Mouse (Mus musculus) macrophage (primary cell): Measurements from ENCODE around the gene Slc50a1. TPM values are rescaled to one million over a fixed set of nuclear protein-coding genes. Genes with fewer than 3 reads are reported as not detected.

ENCODE experiments used
- H3K27ac ChIP-seq: fragments of 350-480 bp; formaldehyde crosslinking; 2 replicates; pipeline ENCODE4 v1.9.0; 2021
- H3K36me3 ChIP-seq: fragments of 350-480 bp; formaldehyde crosslinking; 2 replicates; pipeline ENCODE4 v1.9.0; 2021; ENCODE audit errors: inconsistent target
- H3K4me3 ChIP-seq: fragments of 350-480 bp; formaldehyde crosslinking; 2 replicates; pipeline ENCODE4 v1.9.0; 2021; ENCODE audit errors: inconsistent target
- H3K79me2 ChIP-seq: fragments of 350-480 bp; formaldehyde crosslinking; 2 replicates; pipeline ENCODE4 v1.9.0; 2021; ENCODE audit errors: inconsistent target
- WGBS: methylation state at CpG from one replicate; pipeline ENCODE4 v1.1.7; 2026; ENCODE audit warnings: inconsistent platforms; ENCODE audit not compliant: missing documents; 5-methylcytosine and 5-hydroxymethylcytosine counted together
- polyA plus RNA-seq: library from polyadenylated mRNA; stranded (reverse); fragments of 250-400 nt; gene quantifications from 3 replicates; pipeline ENCODE4 v1.2.4, GENCODE M21; 2018; ENCODE audit warnings: inconsistent platforms

Slc50a1 gene
- polyA plus RNA-seq, 1 experiment from 2014 or later, result 18.0 TPM

GRCm38 (mm10) chr3:89304440-89304839, 34.1 kb upstream of the Slc50a1 start:
- 96% methylated on average over 6 of the region's 6 CpGs for WGBS
- H3K27ac ChIP-seq, result no peak overlapping the region
- no peaks in the 10 kb centered on the region for H3K79me2 ChIP-seq
- no peak overlapping the region for H3K4me3 ChIP-seq
- no peaks in the 10 kb centered on the region for H3K36me3 ChIP-seq

- no peak overlapping the region for H3K4me3 ChIP-seq
- H3K27ac ChIP-seq, result no peak overlapping the region
- no peaks in the 10 kb centered on the region for H3K36me3 ChIP-seq
- WGBS, result 79% methylated on average over 2 of the region's 2 CpGs
- no peaks in the 10 kb centered on the region for H3K79me2 ChIP-seq
These were observed 30.1 kb upstream of the Slc50a1 start for GRCm38 (mm10) chr3:89300514-89300913.

- Histone ChIP-seq H3K27ac (no peak overlapping the region), H3K79me2 (no peaks in the 10 kb centered on the region), H3K36me3 (no peaks in the 10 kb centered on the region), H3K4me3 (no peak overlapping the region)
- WGBS, result 57% methylated on average over 1 of the region's 1 CpGs
These were observed 29.7 kb upstream of the Slc50a1 start for GRCm38 (mm10) chr3:89300071-89300470.

GRCm38 (mm10) chr3:89299499-89299898, 29.1 kb upstream of the Slc50a1 start:
- H3K79me2 ChIP-seq, result no peaks in the 10 kb centered on the region
- H3K36me3 ChIP-seq, result no peaks in the 10 kb centered on the region
- 4% methylated on average over 14 of the region's 14 CpGs for WGBS
- peak overlapping the region; percentile 3; the same call in 1 of the 2 replicates for H3K4me3 ChIP-seq
- H3K27ac ChIP-seq, result no peak overlapping the region

GRCm38 (mm10) chr3:89298908-89299307, 28.5 kb upstream of the Slc50a1 start:
- H3K27ac ChIP-seq, result no peak overlapping the region
- no peaks in the 10 kb centered on the region for H3K36me3 ChIP-seq
- no peaks in the 10 kb centered on the region for H3K79me2 ChIP-seq
- H3K4me3 ChIP-seq, result no peak overlapping the region
- WGBS, result 94% methylated on average over 6 of the region's 6 CpGs

GRCm38 (mm10) chr3:89296761-89297396, 26.5 kb upstream of the Slc50a1 start:
- 77% methylated on average over 11 of the region's 11 CpGs for WGBS
- Histone ChIP-seq H3K79me2 (no peaks in the 10 kb centered on the region), H3K36me3 (no peaks in the 10 kb centered on the region), H3K27ac (no peak overlapping the region), H3K4me3 (no peak overlapping the region)

- 62% methylated on average over 8 of the region's 8 CpGs for WGBS
- Histone ChIP-seq H3K4me3 (no peak overlapping the region), H3K27ac (0 out of 2 replicates have a peak overlapping the region, but pooled peaks have one; percentile 10), H3K79me2 (no peaks in the 10 kb centered on the region), H3K36me3 (no peaks in the 10 kb centered on the region)
These were observed 25.4 kb upstream of the Slc50a1 start for GRCm38 (mm10) chr3:89295685-89296230.

GRCm38 (mm10) chr3:89294195-89294594, 23.8 kb upstream of the Slc50a1 start:
- H3K27ac ChIP-seq, result no peak overlapping the region

GRCm38 (mm10) chr3:89293247-89293918, 23.0 kb upstream of the Slc50a1 start:
- Histone ChIP-seq H3K36me3 (no peaks in the 10 kb centered on the region), H3K27ac (no peak overlapping the region), H3K4me3 (no peak overlapping the region), H3K79me2 (no peaks in the 10 kb centered on the region)
- WGBS, result 96% methylated on average over 11 of the region's 11 CpGs

More at GRCm38 (mm10) chr3:89294195-89294594, 23.8 kb upstream of the Slc50a1 start:
- H3K4me3 ChIP-seq, result no peak overlapping the region
- no peaks in the 10 kb centered on the region for H3K36me3 ChIP-seq
- WGBS, result 89% methylated on average over 5 of the region's 5 CpGs
- no peaks in the 10 kb centered on the region for H3K79me2 ChIP-seq

GRCm38 (mm10) chr3:89292303-89292702, 21.9 kb upstream of the Slc50a1 start:
- no peak overlapping the region for H3K4me3 ChIP-seq
- H3K79me2 ChIP-seq, result no peaks in the 10 kb centered on the region
- no peaks in the 10 kb centered on the region for H3K36me3 ChIP-seq
- 75% methylated on average over 5 of the region's 5 CpGs for WGBS
- no peak overlapping the region for H3K27ac ChIP-seq

- Histone ChIP-seq H3K27ac (no peak overlapping the region), H3K4me3 (no peak overlapping the region), H3K79me2 (no peaks in the 10 kb centered on the region), H3K36me3 (no peaks in the 10 kb centered on the region)
- WGBS, result 60% methylated on average over 9 of the region's 10 CpGs
These were observed 21.5 kb upstream of the Slc50a1 start for GRCm38 (mm10) chr3:89291874-89292273.

GRCm38 (mm10) chr3:89288503-89288928, 18.1 kb upstream of the Slc50a1 start:
- 76% methylated on average over 7 of the region's 7 CpGs for WGBS
- Histone ChIP-seq H3K36me3 (no peaks in the 10 kb centered on the region), H3K27ac (no peak overlapping the region), H3K4me3 (no peak overlapping the region), H3K79me2 (no peaks in the 10 kb centered on the region)

GRCm38 (mm10) chr3:89287286-89287685, 16.9 kb upstream of the Slc50a1 start:
- H3K4me3 ChIP-seq, result no peak overlapping the region
- 56% methylated on average over 5 of the region's 5 CpGs for WGBS
- H3K27ac ChIP-seq, result no peak overlapping the region
- H3K79me2 ChIP-seq, result no peaks in the 10 kb centered on the region
- H3K36me3 ChIP-seq, result no peaks in the 10 kb centered on the region

GRCm38 (mm10) chr3:89285526-89285925, 15.2 kb upstream of the Slc50a1 start:
- Histone ChIP-seq H3K4me3 (no peak overlapping the region), H3K27ac (peak overlapping the region; percentile 42)

GRCm38 (mm10) chr3:89284261-89284660, 13.9 kb upstream of the Slc50a1 start:
- H3K36me3 ChIP-seq, result no peaks in the 10 kb centered on the region
- H3K79me2 ChIP-seq, result no peaks in the 10 kb centered on the region
- H3K4me3 ChIP-seq, result no peak overlapping the region
- 100% methylated on average over 3 of the region's 3 CpGs for WGBS
- H3K27ac ChIP-seq, result no peak overlapping the region

More at GRCm38 (mm10) chr3:89285526-89285925, 15.2 kb upstream of the Slc50a1 start:
- no peaks in the 10 kb centered on the region for H3K36me3 ChIP-seq
- H3K79me2 ChIP-seq, result no peaks in the 10 kb centered on the region
- whole genome bisulfite sequencing, result 38% methylated on average over 2 of the region's 2 CpGs
